Mouse (Mus musculus): ENCODE results near the gene Vmn1r69.

Gene Vmn1r69

GRCm38 (mm10) chr7:10613559-10613958, at the start of gene Vmn1r69:
Gene Vmn1r69, minus strand, starts transcription at chr7:10613659.
- DNase-seq = no peak

GRCm38 (mm10) chr7:10631232-10631631, 17.8 kb upstream of the Vmn1r69 start, which contains the start of gene Vmn1r70:
Gene Vmn1r70, plus strand, starts transcription at chr7:10631532.
- DNase-seq = no peak

- no peak for DNase-seq
These were observed 55.1 kb downstream of the Vmn1r69 start, which contains the start of gene Vmn1r68 for GRCm38 (mm10) chr7:10558385-10558784. Gene Vmn1r68, minus strand, starts transcription at chr7:10558485.

Data from right cerebral cortex, postnatal 14 days (tissue).